Mouse (Mus musculus): ENCODE results near the gene Avpr1b. TPM values are rescaled to one million over a fixed set of nuclear protein-coding genes. Genes with fewer than 3 reads are reported as not detected.
"Not testable (repeated sequence)": the region's sequence is repeated elsewhere in the genome, so short reads cannot be mapped to it uniquely, and the experiment has no call there.

The Avpr1b gene
- total and polyA plus RNA-seq, 3 experiments, result 0.33 TPM; not detected in 2

DNA sequence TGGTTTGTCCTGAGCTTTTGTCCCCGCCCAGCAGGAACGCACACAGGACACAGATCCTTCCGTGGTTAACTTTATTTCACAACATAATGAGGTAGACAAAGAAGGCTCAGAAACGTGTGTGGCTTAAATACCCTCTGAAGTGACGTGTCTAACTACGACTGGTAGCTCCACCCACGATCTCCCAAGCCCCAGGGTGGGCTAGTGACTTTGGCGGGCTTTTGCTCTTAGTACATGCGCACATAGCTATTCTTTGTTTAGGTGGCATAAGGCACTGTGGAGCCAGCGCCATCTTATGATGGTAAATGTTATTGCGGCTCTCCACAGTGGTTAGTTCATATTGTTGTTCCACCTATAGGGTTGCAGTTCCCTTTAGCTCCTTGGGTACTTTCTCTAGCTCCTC, 33.0 kb upstream of the Avpr1b start:
- peak; percentile 25; the same call in 1 of the 2 replicates for TF ChIP-seq CTCF (IDR thresholded peaks at IDR 0.05; ENCODE audit: low read depth, low read length)
- not testable (repeated sequence) for H3K27me3 ChIP-seq (ENCODE audit: insufficient read depth, low read length); H3K36me3 ChIP-seq (replicated peaks); DNase-seq (ENCODE audit: low spot score); H3K4me3 ChIP-seq (ENCODE audit: low read depth, low read length); ATAC-seq (ENCODE audit: extremely low read depth, insufficient number of reproducible peaks, low FRiP score, poor library complexity, severe bottlenecking); H3K9me3 ChIP-seq (replicated peaks)
- peaks cover 70% of the 10 kb centered on the region for H3K4me1 ChIP-seq (ENCODE audit: insufficient read depth, low read depth, low read length)

DNA sequence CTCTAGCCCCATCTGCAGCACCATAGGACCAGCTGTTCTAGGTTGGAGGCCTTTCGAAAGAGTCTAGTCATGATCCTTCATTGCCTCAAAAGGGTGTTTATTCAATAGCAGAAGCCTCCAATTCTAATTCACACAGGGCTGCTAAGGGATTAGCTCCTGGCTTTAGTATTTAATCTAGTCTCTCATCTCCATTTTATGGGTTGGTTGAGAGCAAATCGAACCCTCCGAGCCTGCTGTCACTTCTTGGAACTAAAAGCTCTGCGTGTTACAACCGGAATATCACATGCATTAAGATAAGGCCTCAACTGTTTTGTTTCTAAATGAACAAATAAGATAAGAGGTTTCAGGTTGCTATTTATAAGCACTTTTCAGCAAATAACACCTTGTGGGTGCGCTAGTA, 29.3 kb upstream of the Avpr1b start:
- TF ChIP-seq POLR2AphosphoS5 (IDR thresholded peaks at IDR 0.05; ENCODE audit: insufficient replicate concordance, low read depth, low read length), result no peak
- TF ChIP-seq CTCF (IDR thresholded peaks at IDR 0.05; ENCODE audit: low read depth, low read length), result no peak
- TF ChIP-seq GATA1 (IDR thresholded peaks at IDR 0.05; ENCODE audit: borderline replicate concordance, low read length), result no peak
- TF ChIP-seq GATA2 (IDR thresholded peaks at IDR 0.05; ENCODE audit: borderline replicate concordance, low read depth, low read length), result no peak
- peak; percentile 47 for TF ChIP-seq TAL1 (conservative IDR thresholded peaks at IDR 0.05; ENCODE audit: low read depth, low read length)
- peak; percentile 73 for ATAC-seq (ENCODE audit: extremely low read depth, insufficient number of reproducible peaks, low FRiP score, poor library complexity, severe bottlenecking)

DNA sequence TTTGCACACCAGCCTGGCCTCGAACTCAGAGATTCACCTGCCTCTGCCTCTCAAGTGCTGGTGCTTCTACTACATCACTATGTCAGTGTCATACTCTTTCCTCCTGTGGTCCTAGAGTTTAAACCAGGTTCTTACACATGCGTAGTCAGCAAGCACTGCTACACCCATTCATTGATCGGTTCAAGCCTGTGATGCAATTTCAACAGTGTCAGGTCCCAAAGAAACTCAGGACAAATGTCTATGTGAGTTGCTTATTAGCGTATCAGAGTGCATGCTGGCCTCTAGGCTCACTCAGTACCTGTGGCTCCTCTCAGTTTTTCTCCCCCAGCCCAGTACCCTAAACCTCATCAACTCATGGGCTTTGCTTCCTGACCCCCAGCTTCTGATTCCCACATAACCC, 28.6 kb upstream of the Avpr1b start:
- TF ChIP-seq POLR2AphosphoS5 (IDR thresholded peaks at IDR 0.05; ENCODE audit: insufficient replicate concordance, low read depth, low read length) (no peak), TAL1 (conservative IDR thresholded peaks at IDR 0.05; ENCODE audit: low read depth, low read length) (no peak), GATA1 (IDR thresholded peaks at IDR 0.05; ENCODE audit: borderline replicate concordance, low read length) (no peak), GATA2 (IDR thresholded peaks at IDR 0.05; ENCODE audit: borderline replicate concordance, low read depth, low read length) (no peak), CTCF (IDR thresholded peaks at IDR 0.05; ENCODE audit: low read depth, low read length) (no peak)
- Histone ChIP-seq H3K36me3 (replicated peaks) (no peaks in the 10 kb centered on the region), H3K4me3 (ENCODE audit: low read depth, low read length) (no peak overlapping the region; the same call in 1 of the 2 replicates), H3K4me1 (ENCODE audit: insufficient read depth, low read depth, low read length) (peaks cover 55% of the 10 kb centered on the region), H3K27me3 (ENCODE audit: insufficient read depth, low read length) (no peaks in the 10 kb centered on the region), H3K9me3 (replicated peaks) (no peaks in the 10 kb centered on the region)
- DNase-seq (ENCODE audit: low spot score), result no peak
- no peak for ATAC-seq (ENCODE audit: extremely low read depth, insufficient number of reproducible peaks, low FRiP score, poor library complexity, severe bottlenecking)

More for the DNA sequence above, 29.3 kb upstream of the Avpr1b start:
- no peaks in the 10 kb centered on the region for H3K9me3 ChIP-seq (replicated peaks)
- H3K27me3 ChIP-seq (ENCODE audit: insufficient read depth, low read length), result no peaks in the 10 kb centered on the region
- H3K4me3 ChIP-seq (ENCODE audit: low read depth, low read length), result peak overlapping the region; percentile 51; the same call in 1 of the 2 replicates
- DNase-seq (ENCODE audit: low spot score), result peak; percentile 61
- H3K4me1 ChIP-seq (ENCODE audit: insufficient read depth, low read depth, low read length), result peaks cover 58% of the 10 kb centered on the region
- no peaks in the 10 kb centered on the region for H3K36me3 ChIP-seq (replicated peaks)

DNA sequence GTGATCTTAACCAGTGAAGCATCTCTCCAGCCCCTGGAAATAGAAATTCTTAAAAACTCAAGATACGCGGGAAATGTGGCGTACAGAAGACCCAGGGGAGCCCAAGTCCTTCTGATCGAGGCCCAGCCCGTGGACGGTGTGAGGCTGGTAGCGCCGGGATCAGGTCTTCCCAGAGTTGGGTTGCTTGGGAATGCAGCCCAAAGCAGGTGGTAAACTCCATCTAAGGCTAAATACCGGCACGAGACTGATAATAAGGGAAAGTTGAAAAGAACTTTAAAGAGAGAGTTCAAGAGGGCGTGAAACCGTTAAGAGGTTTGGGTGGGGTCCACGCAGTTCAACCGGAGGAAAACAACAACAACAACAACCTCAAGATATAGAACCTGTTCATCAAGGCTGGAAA, 25.3 kb upstream of the Avpr1b start:
- H3K4me1 ChIP-seq (ENCODE audit: insufficient read depth, low read depth, low read length), result peaks cover 53% of the 10 kb centered on the region
- DNase-seq (ENCODE audit: low spot score), result peak; percentile 88
- no peaks in the 10 kb centered on the region for H3K27me3 ChIP-seq (ENCODE audit: insufficient read depth, low read length)
- no peak overlapping the region for H3K4me3 ChIP-seq (ENCODE audit: low read depth, low read length)
- peak; percentile 69 for ATAC-seq (ENCODE audit: extremely low read depth, insufficient number of reproducible peaks, low FRiP score, poor library complexity, severe bottlenecking)
- H3K9me3 ChIP-seq (replicated peaks), result no peaks in the 10 kb centered on the region
- no peaks in the 10 kb centered on the region for H3K36me3 ChIP-seq (replicated peaks)
- TF ChIP-seq TAL1 (conservative IDR thresholded peaks at IDR 0.05; ENCODE audit: low read depth, low read length) (no peak), GATA2 (IDR thresholded peaks at IDR 0.05; ENCODE audit: borderline replicate concordance, low read depth, low read length) (no peak), CTCF (IDR thresholded peaks at IDR 0.05; ENCODE audit: low read depth, low read length) (no peak), POLR2AphosphoS5 (IDR thresholded peaks at IDR 0.05; ENCODE audit: insufficient replicate concordance, low read depth, low read length) (no peak), GATA1 (IDR thresholded peaks at IDR 0.05; ENCODE audit: borderline replicate concordance, low read length) (no peak)

DNA sequence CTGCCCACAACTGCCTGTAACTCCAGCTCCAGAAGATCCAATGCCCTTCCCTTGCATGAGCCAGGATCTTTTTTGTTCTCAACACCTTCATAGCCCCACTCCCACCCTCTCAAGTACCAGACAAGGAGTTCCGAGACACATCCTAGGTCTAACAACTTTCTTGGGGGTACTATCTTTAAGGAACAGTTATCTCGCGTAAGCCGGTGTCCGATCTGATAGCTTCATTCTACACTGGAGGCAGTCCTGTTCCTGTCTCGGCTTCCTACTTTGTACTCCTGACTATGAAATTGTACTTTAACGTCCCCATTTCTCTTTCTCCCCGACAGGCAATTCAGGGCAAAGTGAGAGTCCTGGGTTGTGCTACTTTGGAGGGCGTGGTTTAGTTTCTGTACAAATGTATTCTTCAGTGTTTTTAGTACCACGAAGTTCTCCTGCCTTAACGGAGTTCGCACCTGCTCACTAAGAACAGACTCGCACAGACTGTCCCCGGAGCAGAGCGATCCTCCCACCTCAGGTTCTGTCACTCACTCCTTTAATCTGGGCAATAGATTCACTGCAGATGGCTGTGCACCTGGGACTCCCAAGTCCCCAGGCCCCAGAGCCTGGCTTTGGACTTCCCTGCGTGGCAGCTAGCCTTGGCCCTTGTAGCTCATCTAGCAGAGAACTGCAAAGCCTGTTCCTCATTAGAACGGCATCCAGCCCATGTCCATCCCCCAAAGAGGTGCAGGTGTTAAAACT, 19.9 kb upstream of the Avpr1b start:
- TF ChIP-seq TAL1 (conservative IDR thresholded peaks at IDR 0.05; ENCODE audit: low read depth, low read length), result peak; percentile 54
- TF ChIP-seq GATA1 (IDR thresholded peaks at IDR 0.05; ENCODE audit: borderline replicate concordance, low read length), result no peak
- DNase-seq (ENCODE audit: low spot score) (peak; percentile 48), ATAC-seq (ENCODE audit: extremely low read depth, insufficient number of reproducible peaks, low FRiP score, poor library complexity, severe bottlenecking) (peak; percentile 66)
- Histone ChIP-seq H3K27me3 (ENCODE audit: insufficient read depth, low read length) (peaks cover 9% of the 10 kb centered on the region), H3K9me3 (replicated peaks) (no peaks in the 10 kb centered on the region), H3K36me3 (replicated peaks) (no peaks in the 10 kb centered on the region), H3K4me1 (ENCODE audit: insufficient read depth, low read depth, low read length) (peaks cover 52% of the 10 kb centered on the region), H3K4me3 (ENCODE audit: low read depth, low read length) (peak overlapping the region; percentile 51; the same call in 1 of the 2 replicates)

DNA sequence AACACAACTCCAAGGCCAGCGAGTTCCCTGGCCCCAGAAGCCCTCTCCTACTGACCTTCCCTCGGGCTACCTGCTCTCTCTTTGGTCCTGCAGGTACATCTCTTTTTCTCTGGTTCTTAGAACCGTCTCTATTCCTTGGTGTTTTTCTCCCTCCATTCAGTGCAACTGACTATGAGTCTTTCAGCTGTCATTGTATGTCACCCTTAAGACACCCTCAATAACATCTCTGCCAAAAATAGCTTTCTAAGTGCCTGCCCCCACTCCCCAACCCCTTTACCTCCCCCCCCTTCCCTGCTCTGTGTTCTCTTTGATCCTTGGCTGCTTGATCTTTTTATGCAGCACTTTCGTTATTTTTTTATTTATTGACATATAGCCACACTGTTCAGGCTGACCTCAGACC, 18.6 kb upstream of the Avpr1b start:
- TF ChIP-seq POLR2AphosphoS5 (IDR thresholded peaks at IDR 0.05; ENCODE audit: insufficient replicate concordance, low read depth, low read length) (no peak), TAL1 (conservative IDR thresholded peaks at IDR 0.05; ENCODE audit: low read depth, low read length) (no peak), GATA2 (IDR thresholded peaks at IDR 0.05; ENCODE audit: borderline replicate concordance, low read depth, low read length) (no peak), GATA1 (IDR thresholded peaks at IDR 0.05; ENCODE audit: borderline replicate concordance, low read length) (no peak), CTCF (IDR thresholded peaks at IDR 0.05; ENCODE audit: low read depth, low read length) (no peak)
- DNase-seq (ENCODE audit: low spot score), result no peak
- H3K27me3 ChIP-seq (ENCODE audit: insufficient read depth, low read length), result peaks cover 21% of the 10 kb centered on the region
- no peak for ATAC-seq (ENCODE audit: extremely low read depth, insufficient number of reproducible peaks, low FRiP score, poor library complexity, severe bottlenecking)
- no peak overlapping the region for H3K4me3 ChIP-seq (ENCODE audit: low read depth, low read length)
- H3K9me3 ChIP-seq (replicated peaks), result no peaks in the 10 kb centered on the region
- no peaks in the 10 kb centered on the region for H3K36me3 ChIP-seq (replicated peaks)
- H3K4me1 ChIP-seq (ENCODE audit: insufficient read depth, low read depth, low read length), result peaks cover 52% of the 10 kb centered on the region
